Mouse (Mus musculus): ENCODE measurements at regions not wholly inside any gene's neighbourhood (a gene's known extent, or its start where the extent isn't known, plus 50 kb on each side); places are given as distances from the start of the nearest gene placed in this dataset.
A peak's percentile ranks its signal among the peaks of the same experiment; 100 is the strongest.

GRCm38 (mm10) chrX:109686502-109687130, 490.1 kb downstream of the Gm6377 start:
- DNase-seq (ENCODE audit: low spot score), result no peak

- peak; percentile 33 for DNase-seq (ENCODE audit: low spot score)
Observed at GRCm38 (mm10) chrX:109734961-109735537, 538.5 kb downstream of the Gm6377 start.

- no peak for DNase-seq (ENCODE audit: low spot score)
Observed at GRCm38 (mm10) chrX:109735967-109736366, 539.4 kb downstream of the Gm6377 start.

All from layer of hippocampus, adult 9-10 months (tissue).